Mouse (Mus musculus) heart, embryonic 11.5 days (tissue): ENCODE data around the gene Bend6. TPM values are rescaled to one million over a fixed set of nuclear protein-coding genes. Genes with fewer than 3 reads are reported as not detected.

Experiments
- ATAC-seq: fragments of 200-750 bp; cut with Nextera tagmentation; replicated peaks from 2 replicates; pipeline ENCODE4 v1.8.0; 2017; ENCODE audit warnings: moderate library complexity; ENCODE audit not compliant: insufficient number of reproducible peaks, low FRiP score, low TSS enrichment
- H3K27ac ChIP-seq: fragments of 300-500 bp; sonication (generic); 2 replicates; pipeline ENCODE4 v1.5.1; 2014; ENCODE audit warnings: mild to moderate bottlenecking, low read depth, low read length
- H3K27me3 ChIP-seq: fragments of 300-500 bp; sonication (generic); 2 replicates; pipeline ENCODE4 v1.6.1; 2014; ENCODE audit warnings: mild to moderate bottlenecking, low read length, mixed read lengths; ENCODE audit not compliant: control insufficient read depth, insufficient read depth
- H3K36me3 ChIP-seq: fragments of 300-500 bp; sonication (generic); 2 replicates; pipeline ENCODE4 v1.6.1; 2014; ENCODE audit warnings: mild to moderate bottlenecking, low read length, moderate library complexity, mixed read lengths; ENCODE audit not compliant: control insufficient read depth, insufficient read depth
- H3K4me1 ChIP-seq: fragments of 300-500 bp; sonication (generic); 2 replicates; pipeline ENCODE4 v1.6.1; 2014; ENCODE audit warnings: low read length; ENCODE audit not compliant: control insufficient read depth, insufficient read depth
- H3K4me2 ChIP-seq: fragments of 300-500 bp; sonication (generic); 2 replicates; pipeline ENCODE4 v1.6.1; 2014; ENCODE audit warnings: mild to moderate bottlenecking, moderate library complexity
- H3K4me3 ChIP-seq: fragments of 300-500 bp; sonication (generic); 2 replicates; pipeline ENCODE4 v1.5.1; 2014; ENCODE audit warnings: low read depth, low read length
- H3K9ac ChIP-seq: fragments of 300-500 bp; sonication (generic); 2 replicates; pipeline ENCODE4 v1.6.1; 2014; ENCODE audit warnings: mild to moderate bottlenecking, low read depth, low read length, moderate library complexity
- H3K9me3 ChIP-seq: fragments of 300-500 bp; sonication (generic); replicated peaks from 2 replicates; pipeline ENCODE4 v1.6.1; 2016; ENCODE audit warnings: low read length; ENCODE audit not compliant: control insufficient read depth
- WGBS: fragments of 180-500 bp; shearing (Covaris S2); extraction: QIAGEN DNeasy Blood & Tissue Kit; methylation state at CpG from one replicate; pipeline ENCODE4 v1.1.7; 2014; ENCODE audit not compliant: insufficient replicate concordance; 5-methylcytosine and 5-hydroxymethylcytosine counted together
- polyA plus RNA-seq: library from polyadenylated mRNA; unstranded; fragments of >200 nt; fragmentation: Nextera tagmentation; extraction: Ambion mirVana; gene quantifications from 2 replicates; pipeline ENCODE4 v1.2.1, GENCODE M21; 2014

Gene Bend6
- polyA plus RNA-seq, 1 experiment from 2014 or later: 4.5 TPM

DNA sequence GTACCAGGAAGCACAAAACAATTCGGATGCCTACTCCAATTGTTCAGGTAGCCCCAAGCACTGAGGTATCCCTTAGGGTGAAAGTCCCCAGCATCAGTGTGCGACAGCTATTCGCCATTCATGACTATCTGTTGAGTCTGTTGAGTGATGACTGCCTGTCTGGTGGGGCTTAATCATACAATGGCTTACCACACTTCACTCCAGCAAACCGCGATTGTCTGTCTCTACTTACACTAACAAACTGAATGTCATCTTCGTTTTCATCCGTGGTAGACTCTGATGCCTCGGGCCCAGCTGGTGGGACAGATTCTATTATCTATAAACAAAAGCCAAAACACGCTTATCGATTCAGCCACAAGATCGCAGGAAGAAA is 94.1 kb downstream of the Bend6 start:
- no peaks in the 10 kb centered on the region for H3K27me3 ChIP-seq
- no peak for ATAC-seq
- WGBS: 8% methylated on average over 11 of the region's 11 CpGs
- peaks cover 17% of the 10 kb centered on the region for H3K36me3 ChIP-seq
- peaks cover 10% of the 10 kb centered on the region for H3K4me1 ChIP-seq
- no peaks in the 10 kb centered on the region for H3K9me3 ChIP-seq
- H3K4me2 ChIP-seq: peak overlapping the region; percentile 81
- H3K9ac ChIP-seq: peak overlapping the region; percentile 99
- peak overlapping the region; percentile 94 for H3K4me3 ChIP-seq
- peak overlapping the region; percentile 92 for H3K27ac ChIP-seq

DNA sequence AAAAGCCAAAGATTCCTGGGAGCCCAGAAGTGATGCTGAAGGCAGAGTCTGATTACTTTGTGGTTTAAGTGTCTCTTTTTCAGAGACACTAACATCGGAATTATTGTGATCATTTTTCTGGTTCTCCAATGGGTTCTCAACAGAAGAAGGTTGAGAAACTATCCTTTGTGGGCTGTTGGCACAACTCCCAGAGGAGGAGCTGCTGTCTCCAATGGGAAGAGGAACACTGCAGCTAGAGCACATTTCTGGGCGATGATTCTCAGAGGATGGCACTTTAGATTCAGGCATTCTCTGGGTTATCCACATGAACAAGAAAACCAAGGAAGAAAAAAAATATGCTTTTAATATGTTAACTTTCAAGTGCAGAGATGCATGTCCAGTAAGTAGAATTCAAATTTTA is 104.3 kb downstream of the Bend6 start:
- Histone ChIP-seq H3K4me2 (no peak overlapping the region), H3K36me3 (peaks cover 31% of the 10 kb centered on the region), H3K9me3 (no peaks in the 10 kb centered on the region), H3K9ac (no peak overlapping the region), H3K27me3 (no peaks in the 10 kb centered on the region), H3K4me3 (no peak overlapping the region), H3K4me1 (no peaks in the 10 kb centered on the region), H3K27ac (no peak overlapping the region)
- 92% methylated on average over 2 of the region's 2 CpGs for WGBS
- no peak for ATAC-seq

Other genes starting within 250 kb of the Bend6 start
- 25.5 and 27.8 TPM in 2 replicates for gene Prim2, start 238.0 kb downstream of the Bend6 start, polyA plus RNA-seq
- gene Rab23, start 187.9 kb downstream of the Bend6 start, polyA plus RNA-seq: 14.2 and 14.4 TPM in 2 replicates
- gene Bag2, start 150.0 kb downstream of the Bend6 start, polyA plus RNA-seq: 96.4 and 99.9 TPM in 2 replicates
- 20.5 and 26.9 TPM in 2 replicates for gene Zfp451, start 93.2 kb downstream of the Bend6 start, polyA plus RNA-seq
- gene Dst, start 409 bp upstream of the Bend6 start, polyA plus RNA-seq: 24.5 and 26.9 TPM in 2 replicates